Comparison of ENCODE assay signal across 10 mouse cellular contexts in the genomic region with DNA sequence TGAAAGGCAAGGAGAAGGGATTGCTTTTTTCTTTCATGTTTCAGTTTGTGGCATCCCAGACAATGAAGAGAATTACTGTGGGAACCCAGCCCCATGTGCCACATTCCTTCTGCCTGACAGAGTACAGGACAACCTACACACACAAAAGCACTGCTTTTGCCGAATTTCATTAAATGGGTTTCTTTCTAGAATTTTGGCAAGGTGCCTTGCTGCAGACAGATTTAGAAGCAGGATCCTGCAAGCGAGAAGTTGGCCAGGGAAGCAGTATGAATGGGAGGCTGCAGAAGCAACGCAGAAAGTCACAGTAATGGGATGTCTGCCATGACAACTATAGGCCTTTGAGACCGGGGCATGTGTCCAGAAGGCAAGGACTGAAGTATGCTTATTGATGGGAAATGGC. TPM values are rescaled to one million over a fixed set of nuclear protein-coding genes. Genes with fewer than 3 reads are reported as not detected.
DNase-seq lines count a peak whose midpoint lies in the region; ATAC-seq and TF ChIP-seq lines count a peak whose summit lies in the region.
"Not testable (repeated sequence)": the region's sequence is repeated elsewhere in the genome, so short reads cannot be mapped to it uniquely, and the experiment has no call there.
"Had no signal": no experiment of that assay in that cellular context is flagged by ENCODE, and none has a peak within 500 bp of the region (broad histone marks: within the 10 kb centered on the region; RNA-seq: fewer than 3 reads in every experiment).

No protein-coding gene starts in this region.

- H3K27me3 ChIP-seq in forebrain, embryonic 14.5 days (replicated peaks; ENCODE audit: control insufficient read depth, insufficient read depth, low read length); hindbrain, embryonic 13.5 days; lung, embryonic 14.5 days (ENCODE audit: insufficient read depth, low read length); midbrain, embryonic 15.5 days (replicated peaks); neural tube, embryonic 15.5 days (replicated peaks): not testable (repeated sequence)

- H3K4me3 ChIP-seq in forebrain, embryonic 14.5 days (ENCODE audit: low read depth, low read length); hindbrain, embryonic 13.5 days; lung, embryonic 14.5 days (ENCODE audit: low read depth, low read length); midbrain, embryonic 15.5 days; neural tube, embryonic 15.5 days (replicated peaks): not testable (repeated sequence)

- not testable (repeated sequence) for H3K4me1 ChIP-seq in forebrain, embryonic 14.5 days (ENCODE audit: control insufficient read depth, insufficient read depth, low read length); hindbrain, embryonic 13.5 days (replicated peaks); lung, embryonic 14.5 days (ENCODE audit: insufficient read depth); midbrain, embryonic 15.5 days; neural tube, embryonic 15.5 days

- peak; percentile 20; the same call in 1 of the 2 replicates for ATAC-seq in cerebellum, adult (ENCODE audit: insufficient number of reproducible peaks, low FRiP score, low TSS enrichment)
- peak; percentile 81 for ATAC-seq in forebrain, embryonic 14.5 days
- peak; percentile 89 for ATAC-seq in hindbrain, embryonic 13.5 days (ENCODE audit: low FRiP score)
- ATAC-seq in lung, embryonic 14.5 days (ENCODE audit: insufficient read depth) = peak; percentile 68
- ATAC-seq in midbrain, embryonic 15.5 days (replicated peaks) = peak; percentile 86
- peak; percentile 90 for ATAC-seq in neural tube, embryonic 15.5 days (ENCODE audit: low FRiP score)

- TF ChIP-seq CTCF in lung, embryonic 14.5 days (IDR thresholded peaks at IDR 0.05; ENCODE audit: low read depth) = not testable (repeated sequence)

- not testable (repeated sequence) for H3K9me3 ChIP-seq in forebrain, embryonic 14.5 days (replicated peaks; ENCODE audit: control insufficient read depth, low read length); hindbrain, embryonic 13.5 days; lung, embryonic 14.5 days (ENCODE audit: low read depth, low read length); midbrain, embryonic 15.5 days; neural tube, embryonic 15.5 days (replicated peaks)

- H3K27ac ChIP-seq in forebrain, embryonic 14.5 days (ENCODE audit: low read depth, low read length); hindbrain, embryonic 13.5 days; lung, embryonic 14.5 days (ENCODE audit: low read depth); midbrain, embryonic 15.5 days: not testable (repeated sequence)
- H3K27ac ChIP-seq in neural tube, embryonic 15.5 days (replicated peaks) = 0 out of 2 replicates have a peak overlapping the region, but pooled peaks have one; percentile 54

- H3K4me2 ChIP-seq in forebrain, embryonic 14.5 days (ENCODE audit: low read length); hindbrain, embryonic 13.5 days; lung, embryonic 14.5 days; midbrain, embryonic 15.5 days; neural tube, embryonic 15.5 days: not testable (repeated sequence)

- DNase-seq in forebrain, embryonic 14.5 days (ENCODE audit: low spot score); lung, embryonic 14.5 days: not testable (repeated sequence)
- DNase-seq in layer of hippocampus, adult 9-11 months = peak; percentile 11

- H3K36me3 ChIP-seq in forebrain, embryonic 14.5 days (ENCODE audit: control insufficient read depth, insufficient read depth, low read length); hindbrain, embryonic 13.5 days; lung, embryonic 14.5 days (ENCODE audit: insufficient read depth); midbrain, embryonic 15.5 days (replicated peaks); neural tube, embryonic 15.5 days: not testable (repeated sequence)

- not testable (repeated sequence) for H3K9ac ChIP-seq in forebrain, embryonic 14.5 days (ENCODE audit: low read length); hindbrain, embryonic 13.5 days; lung, embryonic 14.5 days; midbrain, embryonic 15.5 days; neural tube, embryonic 15.5 days (replicated peaks)

- 10% methylated on average over 2 of the region's 4 CpGs for WGBS in forebrain, embryonic 14.5 days
- WGBS in hindbrain, embryonic 13.5 days = 47% methylated on average over 4 of the region's 4 CpGs
- WGBS in lung, embryonic 14.5 days = 58% methylated on average over 3 of the region's 4 CpGs
- WGBS in midbrain, embryonic 15.5 days = 55% methylated on average over 4 of the region's 4 CpGs
- WGBS in neural tube, embryonic 15.5 days = 39% methylated on average over 4 of the region's 4 CpGs

RNA-seq across cellular contexts. Expression of a gene that starts 6.4 kb away (rescaled TPM):
- 0.11 and 0.27 TPM in 2 replicates for polyA plus RNA-seq in forebrain, embryonic 14.5 days (2014; fragmentation: Nextera tagmentation; extraction: Ambion mirVana)
- 0.17 and 0.23 TPM in 2 replicates for polyA plus RNA-seq in hindbrain, embryonic 13.5 days (2015; fragmentation: Nextera tagmentation; extraction: Ambion mirVana)
- 0.05 and 0.08 TPM in 2 replicates for polyA plus RNA-seq in lung, embryonic 14.5 days (2014; fragmentation: Nextera tagmentation; extraction: Ambion mirVana)
- 0.20 and 0.22 TPM in 2 replicates for polyA plus RNA-seq in midbrain, embryonic 15.5 days (2015; fragmentation: Nextera tagmentation; extraction: Ambion mirVana)
- polyA plus RNA-seq in neural tube, embryonic 15.5 days (2015; fragmentation: Nextera tagmentation; extraction: Ambion mirVana) = 0.10 and 0.19 TPM in 2 replicates
- polyA plus RNA-seq: inflammation-experienced regulatory T-cells, adult 6 months; liver, embryonic 12.5 days; small intestine, adult 2 months had no signal

Comparison
In these comparisons a context has a peak if more than half of its experiments do, and no peak if none do; other contexts are left out.
1. ATAC-seq: peak in every context shown above with its lines; median percentile 90 in neural tube, embryonic 15.5 days; 89 in hindbrain, embryonic 13.5 days; 86 in midbrain, embryonic 15.5 days; 81 in forebrain, embryonic 14.5 days; 68 in lung, embryonic 14.5 days; 20 in cerebellum, adult.